Mouse (Mus musculus): ENCODE results near the gene Ppm1g. TPM values are rescaled to one million over a fixed set of nuclear protein-coding genes. Genes with fewer than 3 reads are reported as not detected.

Gene Ppm1g
- 10 to 100 TPM; 78.2 to 80.5 TPM for total RNA-seq (2023)

DNA sequence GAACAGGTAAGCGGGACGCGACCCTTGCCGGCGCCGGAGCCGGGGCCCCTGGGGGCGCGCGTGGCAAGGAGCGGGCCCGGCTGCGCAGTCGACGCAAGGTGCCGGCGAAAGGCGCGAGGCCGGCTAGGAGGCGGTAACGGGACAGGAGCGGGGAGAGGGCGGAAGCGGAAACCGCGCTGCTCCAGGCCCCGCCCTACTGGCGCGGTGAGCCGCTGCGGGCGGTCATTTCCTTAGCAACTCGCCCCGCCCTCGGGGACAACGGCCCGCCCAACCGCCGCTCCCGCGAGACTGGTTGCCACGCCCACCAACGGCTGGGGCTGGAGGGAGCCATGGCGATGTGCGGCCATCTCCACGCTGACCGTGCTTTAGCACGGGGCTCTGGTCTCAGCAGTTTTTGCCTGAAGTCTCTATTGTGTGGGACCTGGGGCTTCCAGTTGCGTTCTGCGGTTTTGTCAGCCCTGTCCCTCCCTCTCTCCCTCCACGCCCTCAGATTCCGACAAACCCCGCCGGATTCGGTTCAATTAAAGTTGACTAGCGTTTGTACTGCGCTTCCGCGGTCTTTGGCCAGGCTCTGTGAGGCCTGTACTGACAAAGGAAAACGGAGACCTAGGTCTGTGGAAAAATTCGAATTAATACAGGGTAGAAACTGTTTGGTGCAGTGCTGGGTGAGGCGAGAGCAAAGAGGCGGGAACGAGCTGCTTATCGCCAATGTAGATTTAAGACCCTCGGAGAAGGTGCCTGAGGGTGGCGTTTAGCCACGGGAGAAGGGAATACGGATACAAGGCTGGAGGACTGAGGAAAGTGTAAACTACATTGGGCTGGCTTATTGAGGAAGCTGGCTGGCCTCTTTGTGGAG is at the start of gene Ppm1g:
Ppm1g (minus strand) TSS at position 240 of the 856 bp plus-strand sequence.

DNA sequence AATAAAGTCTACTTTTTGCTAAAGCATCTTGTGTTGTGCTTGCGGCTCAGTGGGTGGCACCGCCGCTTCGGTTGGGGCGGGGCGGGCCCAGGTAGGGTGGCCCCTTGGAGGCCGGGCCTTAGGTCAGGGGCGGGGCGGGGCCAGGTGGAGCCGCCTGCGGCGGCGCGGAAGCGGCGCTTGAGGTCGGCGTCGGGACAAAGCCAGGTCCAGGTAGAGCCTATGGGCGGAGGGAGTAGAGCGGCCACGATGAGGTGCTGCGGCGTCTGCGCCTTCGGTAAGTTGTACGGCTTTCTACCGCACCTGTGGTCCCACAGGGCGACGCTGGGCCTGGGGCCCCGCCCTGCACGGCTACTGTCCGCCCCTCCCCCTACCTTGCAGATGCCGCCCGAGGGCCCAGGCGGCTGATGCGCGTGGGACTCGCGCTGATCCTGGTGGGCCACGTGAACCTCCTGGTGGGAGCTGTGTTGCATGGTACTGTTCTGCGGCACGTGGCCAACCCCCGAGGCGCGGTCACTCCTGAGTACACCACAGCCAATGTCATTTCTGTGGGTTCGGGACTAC is 31.1 kb upstream of the Ppm1g start, which contains the start of gene Krtcap3:
Krtcap3 (plus strand) TSS at position 151 of the 561 bp plus-strand sequence.

DNA sequence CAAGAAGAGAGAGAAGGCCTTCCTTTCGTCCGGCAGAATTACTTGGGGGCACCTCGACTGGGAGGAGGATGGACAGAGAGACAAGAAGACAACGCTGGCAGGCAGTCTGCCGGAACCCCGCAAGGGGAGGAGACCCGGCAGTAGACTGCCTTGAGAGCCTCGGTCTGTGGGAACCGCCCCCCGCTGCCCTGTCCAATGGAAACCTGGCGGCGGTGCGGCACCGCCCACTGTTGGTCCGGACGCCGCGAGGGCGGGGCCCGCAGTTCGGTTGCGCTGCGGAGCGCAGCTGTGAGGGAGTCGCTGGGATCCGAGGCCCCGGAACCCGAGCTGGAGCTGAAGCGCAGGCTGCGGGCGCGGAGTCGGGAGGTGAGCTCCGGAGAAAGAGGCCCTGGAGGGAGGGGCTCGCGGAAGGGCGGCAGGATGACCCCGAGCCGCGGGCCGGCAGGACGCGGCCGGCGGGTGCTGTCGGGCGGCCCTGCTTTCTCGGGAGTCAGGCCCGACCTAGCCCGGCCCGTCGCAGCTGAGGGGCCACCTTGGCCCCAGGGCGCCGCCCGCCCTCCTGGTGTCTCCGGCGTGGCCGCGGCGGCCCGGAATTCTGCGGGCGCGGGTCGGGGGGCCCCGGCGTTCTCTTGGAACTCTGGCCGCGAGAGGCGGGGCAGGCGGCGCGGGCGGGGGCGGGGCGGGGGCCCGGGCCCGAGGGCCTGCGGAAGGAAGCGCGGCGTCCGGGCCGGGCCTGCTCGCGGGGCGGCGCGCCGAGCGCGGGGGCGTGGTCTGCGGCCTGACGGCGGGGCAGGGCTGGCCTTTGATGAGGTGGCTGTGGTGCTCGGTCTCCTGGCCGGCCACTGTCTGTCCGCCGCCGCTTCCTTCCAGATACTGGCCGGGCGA is 20.4 kb upstream of the Ppm1g start, which contains the start of the genes Nrbp1 and Gm9970:
Nrbp1 (plus strand) TSS at position 228 of the 885 bp plus-strand sequence.
Gm9970 (minus strand) TSS at position 596 of the 885 bp plus-strand sequence.

DNA sequence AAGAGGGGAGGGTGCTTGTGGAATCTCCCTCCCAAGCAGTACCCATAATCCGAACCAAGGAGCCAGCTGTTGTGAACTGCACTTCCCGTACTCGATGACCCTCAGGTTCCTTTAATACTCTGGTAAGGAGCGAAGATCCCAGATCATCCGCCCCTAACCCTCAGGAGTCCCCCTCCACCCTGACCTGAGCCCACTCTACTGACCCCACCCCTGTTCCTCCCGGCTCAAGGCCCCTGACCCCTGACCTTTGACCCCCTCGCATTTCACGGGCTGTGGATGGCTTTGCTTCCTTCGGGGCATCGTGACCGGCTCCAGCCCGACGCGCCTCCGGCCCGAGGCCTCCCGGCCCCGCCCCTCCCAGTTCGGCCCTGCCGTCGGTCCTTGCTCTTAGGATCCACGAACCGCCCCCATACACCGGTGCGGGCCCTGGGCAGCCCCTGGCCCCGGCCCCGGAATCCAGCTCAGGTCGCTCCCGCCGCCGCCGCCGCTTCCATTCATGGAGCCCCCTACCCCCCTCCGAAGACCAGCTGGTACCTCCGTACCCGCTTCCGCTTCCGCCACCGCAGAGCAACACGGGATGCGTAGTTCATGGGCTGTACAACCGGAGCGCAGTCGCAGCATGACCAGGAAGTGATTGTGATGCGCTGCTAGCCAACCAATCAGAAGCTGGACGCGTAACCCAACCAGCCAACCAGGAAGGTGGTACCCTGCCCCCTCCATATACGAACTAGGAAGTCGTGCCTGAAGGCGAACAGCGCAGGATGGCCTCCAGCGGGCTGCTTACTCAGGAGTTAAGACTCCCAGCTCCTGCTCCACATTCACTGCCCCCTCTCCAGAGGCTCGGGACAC is 18.5 kb downstream of the Ppm1g start, which contains the start of gene Zfp513:
Zfp513 (minus strand) TSS at position 562 of the 849 bp plus-strand sequence.

DNA sequence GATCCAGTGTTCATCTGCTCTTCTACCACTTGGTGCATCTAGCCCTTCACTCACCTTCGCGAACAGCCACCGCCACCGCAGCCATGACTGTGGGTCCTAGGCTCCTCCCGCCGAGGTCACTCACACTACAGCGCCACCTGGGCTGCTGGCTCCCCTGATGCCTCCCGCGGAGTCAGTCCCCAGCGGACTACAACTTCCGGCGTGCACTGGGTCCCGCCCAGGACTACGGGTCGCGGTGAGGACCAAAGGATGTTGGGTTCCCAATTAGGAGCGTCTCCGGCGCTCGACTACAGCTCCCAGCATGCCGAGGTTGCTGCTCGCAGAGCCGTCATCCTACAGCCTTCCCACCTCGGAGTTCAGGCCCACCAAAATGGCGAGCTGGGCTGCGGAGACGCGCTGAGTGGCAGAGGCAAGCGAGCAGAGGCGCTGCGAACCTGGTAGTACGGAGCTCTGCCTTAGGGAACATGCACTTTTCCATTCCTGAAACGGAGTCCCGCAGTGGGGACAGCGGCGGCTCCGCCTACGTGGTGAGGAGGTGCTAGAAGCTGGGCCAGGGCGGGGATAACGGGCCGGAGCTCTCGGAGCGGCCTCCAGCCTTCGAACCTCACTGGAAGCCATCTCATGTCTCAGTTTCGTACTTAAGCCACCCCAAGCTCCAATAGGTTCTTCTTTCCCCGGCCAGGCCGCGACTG is 27.4 kb downstream of the Ppm1g start, which contains the start of the genes Snx17 and Eif2b4:
Snx17 (plus strand) TSS at position 289 of the 692 bp plus-strand sequence.
Eif2b4 (minus strand) TSS at position 492 of the 692 bp plus-strand sequence.

DNA sequence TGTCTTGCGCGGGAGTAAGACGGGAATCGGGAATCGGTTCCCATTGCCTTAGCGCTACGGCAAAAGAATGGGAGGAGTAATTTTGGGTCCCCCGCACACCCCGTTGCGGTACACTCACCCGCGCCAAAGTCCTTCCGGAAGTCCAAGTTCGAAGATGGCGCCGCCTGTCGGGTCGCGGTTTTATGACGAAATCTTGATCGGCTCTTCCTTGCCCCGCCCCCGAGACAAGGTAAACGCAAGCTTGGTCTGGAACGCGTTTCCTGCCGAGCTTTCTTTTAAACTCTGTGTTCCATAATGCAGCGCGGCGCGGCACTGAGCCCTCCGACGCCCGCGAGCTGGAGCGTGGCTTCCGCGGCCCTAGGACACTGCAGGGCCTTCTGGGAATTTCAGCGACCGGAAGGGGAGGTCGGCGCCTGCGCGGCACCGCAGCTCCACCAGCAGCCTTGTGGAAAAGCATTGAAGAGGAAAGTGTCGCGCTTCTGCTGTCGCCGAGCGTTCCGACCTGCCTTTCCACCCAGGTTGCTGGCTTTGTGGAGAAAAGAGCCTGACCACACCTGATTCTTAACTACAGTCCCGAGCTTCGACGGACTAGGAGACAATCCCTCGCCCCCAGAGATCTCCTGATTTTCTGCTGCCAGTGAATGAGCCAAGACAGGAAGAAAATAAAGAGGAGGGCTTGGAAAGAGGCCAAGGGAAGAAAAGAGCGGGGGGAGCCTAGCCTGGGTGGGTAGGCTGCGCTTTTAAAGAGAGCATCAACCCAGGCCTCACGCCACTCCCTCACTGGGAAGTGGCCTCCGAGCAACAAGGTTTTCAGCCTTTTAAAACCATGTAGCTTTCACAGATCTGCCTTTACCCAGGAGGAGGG is 40.5 kb downstream of the Ppm1g start, which contains the start of the genes Gm29609 and Gtf3c2:
Gm29609 (minus strand) TSS at position 146 of the 865 bp plus-strand sequence.
Gtf3c2 (minus strand) TSS at position 379 of the 865 bp plus-strand sequence.

DNA sequence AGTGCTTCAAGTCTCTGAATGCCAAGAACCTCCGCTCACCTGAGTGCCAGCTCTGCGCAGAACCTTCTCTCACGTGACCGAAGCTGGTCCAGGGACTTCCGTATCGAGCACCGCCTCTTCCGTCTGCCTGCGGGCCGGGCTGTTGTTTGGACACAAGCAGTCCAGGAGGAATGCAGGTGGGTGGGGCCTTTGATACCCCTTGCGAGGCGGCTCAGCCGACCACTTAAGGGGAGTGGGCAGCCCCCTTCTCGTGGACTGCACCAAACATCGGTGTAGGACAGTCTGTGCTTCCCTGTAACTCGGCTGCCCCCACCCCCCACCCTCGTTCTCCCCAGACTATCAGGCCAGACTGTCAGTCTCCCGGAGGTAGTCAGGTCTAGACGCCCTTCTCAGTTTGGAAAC is 66.3 kb downstream of the Ppm1g start, which contains the start of gene Mpv17:
Mpv17 (minus strand) TSS at position 100 of the 402 bp plus-strand sequence.

Other genes starting within 250 kb of the Ppm1g start
- 10 to 100 TPM; 17.9 to 23.8 TPM for gene Atraid, start 172.4 kb downstream of the Ppm1g start, total RNA-seq (2023)
- gene Slc5a6, start 171.8 kb downstream of the Ppm1g start, total RNA-seq (2023) = 1 to 10 TPM; 2.4 to 3.2 TPM
- gene Cad, start 165.9 kb downstream of the Ppm1g start, total RNA-seq (2023) = 10 to 100 TPM; 17.6 to 19.8 TPM
- not detected for gene Dnajc5g, start 114.4 kb downstream of the Ppm1g start, total RNA-seq (2023)
- not detected for gene Slc30a3, start 112.5 kb downstream of the Ppm1g start, total RNA-seq (2023)
- not detected for gene Trim54, start 104.0 kb downstream of the Ppm1g start, total RNA-seq (2023)
- not detected for gene Ucn, start 81.9 kb downstream of the Ppm1g start, total RNA-seq (2023)
- 10 to 100 TPM in 1 of 2 experiments, 1 to 10 TPM in 1; 8.7 to 11.5 TPM for gene Mpv17, start 66.4 kb downstream of the Ppm1g start, total RNA-seq (2023)
- 1 to 10 TPM in 1 of 2 experiments, under 1 TPM in 1; 0.56 to 1.1 TPM for gene Gm29609, start 40.8 kb downstream of the Ppm1g start, total RNA-seq (2023)
- gene Gtf3c2, start 40.5 kb downstream of the Ppm1g start, total RNA-seq (2023) = 10 to 100 TPM; 72.0 to 74.7 TPM
- gene Snx17, start 27.5 kb downstream of the Ppm1g start, total RNA-seq (2023) = 10 to 100 TPM; 48.7 to 57.6 TPM
- 10 to 100 TPM; 21.2 to 27.4 TPM for gene Eif2b4, start 27.3 kb downstream of the Ppm1g start, total RNA-seq (2023)
- 10 to 100 TPM; 27.5 to 31.2 TPM for gene Zfp513, start 18.4 kb downstream of the Ppm1g start, total RNA-seq (2023)
- gene Nrbp1, start 20.2 kb upstream of the Ppm1g start, total RNA-seq (2023) = 100 to 1,000 TPM; 185 to 192 TPM
- 1 to 10 TPM in 1 of 2 experiments, not detected in 1; 2.6 TPM for gene Gm9970, start 20.5 kb upstream of the Ppm1g start, total RNA-seq (2023)
- gene Krtcap3, start 31.0 kb upstream of the Ppm1g start, total RNA-seq (2023) = 10 to 100 TPM; 11.2 TPM
- 10 to 100 TPM in 1 of 2 experiments, 1 to 10 TPM in 1; 9.8 to 11.8 TPM for gene Ift172, start 70.4 kb upstream of the Ppm1g start, total RNA-seq (2023)
- not detected for gene Fndc4, start 75.4 kb upstream of the Ppm1g start, total RNA-seq (2023)
- gene Gckr, start 76.8 kb upstream of the Ppm1g start, total RNA-seq (2023) = not detected
- gene Zfp512, start 231.7 kb upstream of the Ppm1g start, total RNA-seq (2023) = 10 to 100 TPM; 14.9 to 15.3 TPM

Measured in neutrophil, adult 59 days (primary cell).